Mouse (Mus musculus): ENCODE results near the gene Adgrl1. TPM values are rescaled to one million over a fixed set of nuclear protein-coding genes. Genes with fewer than 3 reads are reported as not detected.

Adgrl1 gene
- polyA plus RNA-seq (2012; ENCODE audit: insufficient read depth, insufficient read length, low replicate concordance, missing spikeins): 113 TPM in 1 of 2 replicates, not detected in the other

DNA sequence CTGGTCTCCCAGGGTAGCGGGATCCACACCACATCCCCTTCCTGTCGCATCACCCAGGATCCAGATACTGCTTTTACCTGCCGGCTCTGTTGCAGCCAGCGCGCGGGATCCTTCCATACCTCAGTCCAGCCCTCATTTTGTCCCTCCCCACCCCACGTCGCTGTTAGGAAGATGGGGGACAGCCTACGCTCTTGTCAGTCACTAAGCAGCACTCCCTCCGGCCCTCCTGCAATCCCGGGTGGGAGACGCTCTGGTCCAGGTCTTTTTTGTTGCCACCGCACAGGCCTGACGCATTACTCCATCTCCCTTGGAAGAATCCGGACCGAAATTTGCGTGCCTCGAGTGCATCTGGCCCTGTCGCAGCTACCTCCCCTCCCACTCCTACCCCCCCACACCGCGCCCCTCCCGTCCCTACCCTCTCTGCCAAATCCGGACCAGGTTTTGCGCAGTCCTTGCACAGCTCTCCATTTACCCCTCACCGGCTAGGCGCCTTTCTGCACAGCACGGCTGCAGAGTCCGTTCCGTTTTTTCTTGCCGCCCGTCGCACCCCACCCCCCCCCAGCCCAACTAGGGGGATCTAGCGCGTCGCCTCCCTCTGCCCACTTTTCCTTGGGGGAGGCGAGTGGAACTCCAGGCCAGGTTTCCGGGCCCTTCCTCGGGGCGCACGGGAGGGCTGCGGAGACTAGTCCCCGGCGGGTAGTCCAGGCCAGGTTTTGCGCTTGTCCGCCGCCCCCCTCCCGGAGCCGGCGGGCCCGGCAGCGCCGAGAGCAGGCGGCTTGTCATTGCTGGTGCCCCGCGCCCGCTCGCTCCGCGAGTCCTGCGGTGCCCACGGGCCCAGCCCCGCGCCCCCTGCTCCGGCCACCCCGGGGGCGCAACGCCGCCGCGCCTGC lies at the start of gene Adgrl1:
TSS of gene Adgrl1 (plus strand) at position 743 of the 890 bp plus-strand sequence.
- H3K27ac ChIP-seq (ENCODE audit: insufficient read depth, low read depth, low read length): peak within 1 kb of the TSS; percentile 99
- H3K4me1 ChIP-seq (ENCODE audit: control insufficient read depth, insufficient read depth, low read length): peaks cover 31% of the 10 kb centered on the region
- WGBS: under 1% methylated on average over 70 of the region's 70 CpGs
- peak; percentile 87 for TF ChIP-seq POLR2A (IDR thresholded peaks at IDR 0.05; ENCODE audit: insufficient read depth, low read depth, low read length)
- TF ChIP-seq CTCF (IDR thresholded peaks at IDR 0.05; ENCODE audit: insufficient read depth, low read depth, low read length): no peak
- peak within 1 kb of the TSS; percentile 80 for H3K4me3 ChIP-seq (ENCODE audit: insufficient read depth, low read depth, low read length)

DNA sequence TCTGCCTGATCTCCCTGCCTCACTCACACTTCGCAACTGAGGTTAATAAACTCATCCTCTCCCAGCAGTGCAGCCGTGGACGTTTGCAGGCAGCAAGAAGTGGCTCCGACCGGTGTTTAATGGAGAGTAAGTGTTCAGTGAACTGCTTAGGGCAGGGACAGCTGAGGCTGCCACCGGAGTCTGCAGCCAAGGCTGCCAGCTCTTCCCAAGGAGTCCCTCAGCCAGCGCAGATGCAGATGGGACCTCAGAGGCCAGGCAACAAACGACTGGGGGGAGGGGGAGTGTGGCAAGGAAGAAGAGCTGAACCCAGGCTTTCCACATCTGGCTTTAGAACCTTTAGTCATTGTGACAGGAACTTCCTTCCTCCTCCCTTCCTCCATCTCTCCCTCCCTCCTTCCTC lies 47.6 kb upstream of the Adgrl1 start:
- H3K27ac ChIP-seq (ENCODE audit: insufficient read depth, low read depth, low read length): no peak overlapping the region
- 32% methylated on average over 8 of the region's 8 CpGs for WGBS
- H3K4me1 ChIP-seq (ENCODE audit: control insufficient read depth, insufficient read depth, low read length): no peaks in the 10 kb centered on the region
- no peak overlapping the region for H3K4me3 ChIP-seq (ENCODE audit: insufficient read depth, low read depth, low read length)
- TF ChIP-seq POLR2A (IDR thresholded peaks at IDR 0.05; ENCODE audit: insufficient read depth, low read depth, low read length) (no peak), CTCF (IDR thresholded peaks at IDR 0.05; ENCODE audit: insufficient read depth, low read depth, low read length) (no peak)

DNA sequence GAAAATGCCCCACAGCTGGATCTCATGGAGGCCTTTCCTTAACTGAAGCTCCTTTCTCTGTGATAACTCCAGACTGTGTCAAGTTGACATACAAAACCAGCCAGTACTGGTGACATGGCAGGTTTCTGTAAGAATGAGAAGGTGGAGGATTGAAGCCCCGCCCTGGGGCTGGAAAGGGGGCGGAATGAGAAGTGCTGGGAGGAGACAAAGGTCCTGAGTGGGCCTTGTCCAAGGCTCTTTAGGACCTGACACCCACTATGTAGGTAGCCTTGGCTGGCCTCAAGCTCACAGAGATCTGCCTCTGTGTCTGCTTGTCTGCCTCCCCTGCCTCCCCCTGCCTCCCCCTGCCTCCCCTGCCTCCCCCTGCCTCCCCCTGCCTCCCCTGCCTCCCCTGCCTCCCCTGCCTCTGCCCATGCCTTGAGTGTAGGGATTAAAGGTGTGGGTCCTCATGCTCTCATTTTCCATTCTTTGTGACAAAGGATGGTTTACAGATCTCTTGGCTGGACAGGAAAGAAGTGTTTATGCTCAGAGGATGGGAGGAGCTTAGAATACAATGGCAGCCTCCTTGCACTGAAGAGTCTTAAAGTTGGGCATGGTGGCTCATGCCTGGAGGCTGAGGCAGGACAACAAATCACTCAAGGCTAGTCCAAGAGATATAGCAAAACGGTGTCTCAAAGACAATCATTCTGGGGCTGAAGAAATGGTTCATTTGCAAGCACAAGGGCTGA lies 46.4 kb upstream of the Adgrl1 start:
- no peaks in the 10 kb centered on the region for H3K4me1 ChIP-seq (ENCODE audit: control insufficient read depth, insufficient read depth, low read length)
- 67% methylated on average over 3 of the region's 3 CpGs for WGBS
- TF ChIP-seq POLR2A (IDR thresholded peaks at IDR 0.05; ENCODE audit: insufficient read depth, low read depth, low read length): no peak
- TF ChIP-seq CTCF (IDR thresholded peaks at IDR 0.05; ENCODE audit: insufficient read depth, low read depth, low read length): no peak
- no peak overlapping the region for H3K27ac ChIP-seq (ENCODE audit: insufficient read depth, low read depth, low read length)
- no peak overlapping the region for H3K4me3 ChIP-seq (ENCODE audit: insufficient read depth, low read depth, low read length)

DNA sequence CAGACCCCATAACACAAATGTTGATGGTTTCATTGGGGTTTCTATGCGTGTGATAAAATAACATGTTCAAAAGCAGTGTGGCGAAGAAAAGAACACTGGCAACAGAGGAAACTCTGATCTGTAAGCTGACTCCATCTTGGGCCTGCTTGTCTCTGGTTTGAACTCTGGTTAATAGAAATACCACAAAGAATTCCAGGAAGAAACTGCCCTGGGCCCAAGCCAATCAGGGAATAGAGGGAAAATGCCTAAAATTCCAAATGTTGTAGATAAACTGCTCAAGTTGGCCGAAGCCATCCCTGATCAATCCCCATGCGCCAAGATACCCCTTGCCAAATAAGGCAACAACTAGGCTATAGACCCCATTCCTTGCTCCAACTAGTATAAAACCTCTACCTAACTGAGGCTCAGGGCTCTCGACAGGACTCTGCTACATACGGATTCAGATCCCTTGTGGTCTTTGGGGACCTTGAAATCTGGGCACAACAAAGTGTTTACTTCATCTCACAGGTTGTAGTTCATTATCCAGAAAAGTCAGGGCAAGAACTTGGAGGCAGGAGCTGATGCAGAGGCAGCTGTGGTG lies 43.3 kb upstream of the Adgrl1 start:
- 90% methylated on average over 6 of the region's 6 CpGs for WGBS
- no peak overlapping the region for H3K4me3 ChIP-seq (ENCODE audit: insufficient read depth, low read depth, low read length)
- TF ChIP-seq POLR2A (IDR thresholded peaks at IDR 0.05; ENCODE audit: insufficient read depth, low read depth, low read length) (no peak), CTCF (IDR thresholded peaks at IDR 0.05; ENCODE audit: insufficient read depth, low read depth, low read length) (no peak)
- H3K27ac ChIP-seq (ENCODE audit: insufficient read depth, low read depth, low read length): no peak overlapping the region
- no peaks in the 10 kb centered on the region for H3K4me1 ChIP-seq (ENCODE audit: control insufficient read depth, insufficient read depth, low read length)

DNA sequence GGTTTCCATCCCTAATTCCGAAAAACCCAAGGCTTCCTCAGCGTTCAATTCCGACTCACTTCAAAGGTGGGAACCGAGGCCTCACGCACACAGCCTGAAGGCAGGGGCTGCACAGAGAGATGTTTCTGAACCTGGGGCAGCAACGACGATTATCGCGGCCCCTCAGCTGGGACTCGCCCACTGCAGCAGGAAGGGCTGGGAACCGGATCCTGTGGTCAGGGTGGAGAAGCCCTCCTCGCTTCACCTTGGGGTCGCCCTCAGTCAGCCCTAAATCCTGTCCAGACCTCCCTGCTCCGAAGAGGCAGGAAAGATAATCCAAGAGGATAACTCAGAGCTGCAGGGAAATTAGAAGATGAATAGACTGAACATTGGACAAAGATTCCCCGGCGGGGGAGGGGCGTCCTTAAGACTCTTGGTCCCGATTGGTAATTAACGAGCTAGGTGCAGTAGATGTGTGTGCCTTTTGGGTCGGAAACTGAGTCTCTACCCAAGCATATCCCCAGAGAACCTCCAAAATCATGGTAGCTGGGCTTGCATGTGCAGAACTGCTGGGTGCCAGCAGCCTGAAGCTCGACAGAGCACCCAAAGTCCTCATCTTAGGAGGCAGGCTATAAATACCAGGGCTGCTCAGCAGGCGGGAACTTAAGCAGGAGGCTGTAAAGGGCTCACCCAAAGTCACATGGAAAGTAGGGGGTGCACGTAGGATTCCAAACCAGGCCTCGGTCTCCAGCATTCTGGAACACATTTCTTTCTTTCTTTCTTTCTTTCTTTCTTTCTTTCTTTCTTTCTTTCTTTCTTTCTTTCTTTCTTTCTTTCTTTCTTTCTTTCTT lies 37.3 kb upstream of the Adgrl1 start:
- Histone ChIP-seq H3K4me1 (ENCODE audit: control insufficient read depth, insufficient read depth, low read length) (peaks cover 7% of the 10 kb centered on the region), H3K4me3 (ENCODE audit: insufficient read depth, low read depth, low read length) (no peak overlapping the region), H3K27ac (ENCODE audit: insufficient read depth, low read depth, low read length) (no peak overlapping the region)
- TF ChIP-seq CTCF (IDR thresholded peaks at IDR 0.05; ENCODE audit: insufficient read depth, low read depth, low read length) (no peak), POLR2A (IDR thresholded peaks at IDR 0.05; ENCODE audit: insufficient read depth, low read depth, low read length) (no peak)
- WGBS: 13% methylated on average over 24 of the region's 24 CpGs

DNA sequence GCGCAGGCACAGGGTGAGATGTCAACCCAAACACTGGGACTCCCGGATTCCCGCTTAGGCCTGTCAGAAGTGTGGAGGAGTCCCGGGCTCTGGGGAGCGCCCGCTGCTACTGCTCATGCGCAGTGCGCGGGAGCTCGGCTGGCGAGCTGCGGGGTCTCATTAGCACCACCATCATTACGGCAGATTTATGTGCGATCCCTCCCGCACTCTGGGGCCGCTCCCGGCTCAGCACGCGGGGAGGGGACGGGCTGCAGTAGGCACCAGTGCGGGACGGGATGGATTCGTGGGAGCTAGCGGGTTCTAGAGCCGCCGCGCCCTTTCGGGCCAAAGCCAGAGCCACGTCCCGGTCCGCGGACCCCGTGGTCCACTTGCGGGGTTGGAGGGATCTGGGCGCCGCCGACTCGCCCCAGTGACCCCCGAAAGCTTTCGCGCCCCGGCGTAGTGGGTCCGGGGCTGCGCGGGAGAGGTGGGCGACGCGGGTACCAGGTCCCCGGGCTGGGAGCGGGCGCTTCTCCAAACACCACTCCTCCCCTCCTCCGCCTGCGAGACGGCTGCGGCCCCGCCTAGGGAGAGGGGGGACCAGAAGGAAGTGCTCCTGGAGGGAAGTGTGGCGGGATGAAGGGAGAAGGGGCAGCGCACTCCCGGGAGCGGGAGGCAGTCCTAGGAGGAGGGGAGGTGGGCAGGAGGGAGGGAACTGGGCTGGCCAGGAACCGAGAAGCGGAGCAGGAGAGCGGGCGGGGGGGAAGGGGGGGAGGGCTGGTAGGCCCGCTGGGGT lies 24.8 kb upstream of the Adgrl1 start:
- WGBS: under 1% methylated on average over 60 of the region's 66 CpGs
- peak overlapping the region; percentile 65 for H3K4me3 ChIP-seq (ENCODE audit: insufficient read depth, low read depth, low read length)
- peaks cover 23% of the 10 kb centered on the region for H3K4me1 ChIP-seq (ENCODE audit: control insufficient read depth, insufficient read depth, low read length)
- TF ChIP-seq CTCF (IDR thresholded peaks at IDR 0.05; ENCODE audit: insufficient read depth, low read depth, low read length) (no peak), POLR2A (IDR thresholded peaks at IDR 0.05; ENCODE audit: insufficient read depth, low read depth, low read length) (0 out of 2 replicates have a peak, but pooled peaks have one; percentile 29)
- no peak overlapping the region for H3K27ac ChIP-seq (ENCODE audit: insufficient read depth, low read depth, low read length)

DNA sequence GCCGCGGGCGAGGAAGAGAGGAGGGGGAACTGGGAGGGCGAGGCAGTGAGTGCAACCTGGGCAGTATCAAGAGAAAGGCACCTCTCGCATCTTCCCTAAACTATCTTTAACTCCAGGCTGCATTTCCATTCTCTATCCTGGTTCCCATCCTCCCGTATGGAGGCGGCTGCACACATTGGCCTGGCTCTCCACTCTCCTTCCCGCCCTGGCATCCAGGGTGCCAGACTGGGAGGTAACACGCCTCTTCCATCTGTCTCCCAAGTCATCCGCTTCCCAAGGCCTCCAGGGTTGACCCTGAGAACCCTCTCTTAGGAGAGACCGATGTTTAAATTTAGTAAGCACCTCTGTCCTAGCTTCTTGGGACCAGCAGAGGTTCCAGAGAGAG lies 24.3 kb upstream of the Adgrl1 start:
- WGBS: 1% methylated on average over 8 of the region's 11 CpGs
- no peak overlapping the region for H3K27ac ChIP-seq (ENCODE audit: insufficient read depth, low read depth, low read length)
- no peak for TF ChIP-seq POLR2A (IDR thresholded peaks at IDR 0.05; ENCODE audit: insufficient read depth, low read depth, low read length)
- no peak for TF ChIP-seq CTCF (IDR thresholded peaks at IDR 0.05; ENCODE audit: insufficient read depth, low read depth, low read length)
- peaks cover 23% of the 10 kb centered on the region for H3K4me1 ChIP-seq (ENCODE audit: control insufficient read depth, insufficient read depth, low read length)
- H3K4me3 ChIP-seq (ENCODE audit: insufficient read depth, low read depth, low read length): peak overlapping the region; percentile 65
